Mouse (Mus musculus) neural tube, embryonic 14.5 days (tissue): ENCODE results near the gene Pitpnm1. TPM values are rescaled to one million over a fixed set of nuclear protein-coding genes. Genes with fewer than 3 reads are reported as not detected.

Experiments
- ATAC-seq: fragments of 200-750 bp; cut with Nextera tagmentation; 2 replicates; pipeline ENCODE4 v1.8.0; 2017; ENCODE audit warnings: low read depth, mild to moderate bottlenecking, moderate TSS enrichment, moderate library complexity
- H3K27ac ChIP-seq: fragments of 300-500 bp; sonication (generic); 2 replicates; pipeline ENCODE4 v1.5.1; 2014; ENCODE audit warnings: low read depth, mild to moderate bottlenecking, control low read depth, low read length, moderate library complexity, mixed read lengths
- H3K27me3 ChIP-seq: fragments of 300-500 bp; sonication (generic); 2 replicates; pipeline ENCODE4 v1.6.1; 2014; ENCODE audit warnings: low read length; ENCODE audit not compliant: control insufficient read depth, insufficient read depth
- H3K36me3 ChIP-seq: fragments of 300-500 bp; sonication (generic); 2 replicates; pipeline ENCODE4 v1.6.1; 2014; ENCODE audit warnings: low read length, mixed read lengths; ENCODE audit not compliant: control insufficient read depth, insufficient read depth
- H3K4me1 ChIP-seq: fragments of 300-500 bp; sonication (generic); 2 replicates; pipeline ENCODE4 v1.6.1; 2014; ENCODE audit warnings: low read length; ENCODE audit not compliant: control insufficient read depth, insufficient read depth
- H3K4me2 ChIP-seq: fragments of 300-500 bp; sonication (generic); 2 replicates; pipeline ENCODE4 v1.6.1; 2014; ENCODE audit warnings: mild to moderate bottlenecking, low read depth, low read length, control low read depth
- H3K4me3 ChIP-seq: fragments of 300-500 bp; sonication (generic); 2 replicates; pipeline ENCODE4 v1.5.1; 2014; ENCODE audit warnings: low read depth, low read length, control low read depth, mixed read lengths
- H3K9ac ChIP-seq: fragments of 300-500 bp; sonication (generic); replicated peaks from 2 replicates; pipeline ENCODE4 v1.6.1; 2014; ENCODE audit warnings: low read depth, mild to moderate bottlenecking, control low read depth, low read length, mixed read lengths
- H3K9me3 ChIP-seq: fragments of 300-500 bp; sonication (generic); 2 replicates; pipeline ENCODE4 v1.6.1; 2016; ENCODE audit warnings: low read length; ENCODE audit not compliant: control insufficient read depth
- whole genome bisulfite sequencing: fragments of 180-500 bp; shearing (Covaris S2); extraction: QIAGEN DNeasy Blood & Tissue Kit; methylation state at CpG from one replicate; pipeline ENCODE4 v1.1.7; 2014; 5-methylcytosine and 5-hydroxymethylcytosine counted together
- polyA plus RNA-seq: library from polyadenylated mRNA; unstranded; fragments of >200 nt; fragmentation: Nextera tagmentation; extraction: Ambion mirVana; gene quantifications from 2 replicates; pipeline ENCODE4 v1.2.1, GENCODE M21; 2014

Gene Pitpnm1
- polyA plus RNA-seq, 1 experiment from 2014 or later = 76.5 TPM

- Histone ChIP-seq H3K9ac (no peak overlapping the region), H3K4me1 (no peaks in the 10 kb centered on the region), H3K27me3 (no peaks in the 10 kb centered on the region), H3K4me2 (no peak overlapping the region), H3K27ac (no peak overlapping the region), H3K9me3 (no peaks in the 10 kb centered on the region), H3K36me3 (peaks cover 49% of the 10 kb centered on the region), H3K4me3 (no peak overlapping the region)
- WGBS = 67% methylated on average over 6 of the region's 6 CpGs
- ATAC-seq = no peak
These were observed 55.6 kb downstream of the Pitpnm1 start for GRCm38 (mm10) chr19:4155223-4156072.

GRCm38 (mm10) chr19:4156073-4156579 lies 56.3 kb downstream of the Pitpnm1 start:
- H3K9ac ChIP-seq = no peak overlapping the region
- no peak overlapping the region for H3K4me3 ChIP-seq
- no peaks in the 10 kb centered on the region for H3K4me1 ChIP-seq
- peaks cover 45% of the 10 kb centered on the region for H3K36me3 ChIP-seq
- no peak for ATAC-seq
- WGBS = 64% methylated on average over 20 of the region's 20 CpGs
- no peak overlapping the region for H3K4me2 ChIP-seq
- H3K9me3 ChIP-seq = no peaks in the 10 kb centered on the region
- no peaks in the 10 kb centered on the region for H3K27me3 ChIP-seq
- H3K27ac ChIP-seq = no peak overlapping the region

DNA sequence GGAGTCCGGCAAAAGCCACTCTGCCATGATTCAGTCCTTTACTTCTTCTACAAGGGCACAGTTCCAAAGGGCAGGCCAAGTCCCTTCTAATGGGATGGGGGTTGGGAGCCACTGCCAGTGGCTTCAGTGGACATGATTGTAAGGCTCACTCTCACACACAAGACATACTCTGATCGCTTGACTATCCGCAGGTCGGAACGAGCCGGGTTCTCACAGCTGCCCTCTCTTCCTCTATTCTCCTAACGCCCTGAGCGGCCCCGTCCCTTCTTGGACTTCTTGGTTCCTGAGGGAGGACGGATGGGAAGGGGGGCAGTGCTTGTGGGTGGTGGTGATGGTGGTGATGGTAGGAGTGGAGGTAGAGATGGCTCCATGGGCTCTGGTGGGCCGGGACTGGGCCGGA lies 57.0 kb downstream of the Pitpnm1 start:
- no peak overlapping the region for H3K4me3 ChIP-seq
- ATAC-seq = no peak
- no peaks in the 10 kb centered on the region for H3K9me3 ChIP-seq
- WGBS = 91% methylated on average over 12 of the region's 12 CpGs
- H3K27ac ChIP-seq = no peak overlapping the region
- H3K36me3 ChIP-seq = peaks cover 45% of the 10 kb centered on the region
- no peak overlapping the region for H3K4me2 ChIP-seq
- H3K9ac ChIP-seq = no peak overlapping the region
- H3K4me1 ChIP-seq = no peaks in the 10 kb centered on the region
- H3K27me3 ChIP-seq = no peaks in the 10 kb centered on the region

DNA sequence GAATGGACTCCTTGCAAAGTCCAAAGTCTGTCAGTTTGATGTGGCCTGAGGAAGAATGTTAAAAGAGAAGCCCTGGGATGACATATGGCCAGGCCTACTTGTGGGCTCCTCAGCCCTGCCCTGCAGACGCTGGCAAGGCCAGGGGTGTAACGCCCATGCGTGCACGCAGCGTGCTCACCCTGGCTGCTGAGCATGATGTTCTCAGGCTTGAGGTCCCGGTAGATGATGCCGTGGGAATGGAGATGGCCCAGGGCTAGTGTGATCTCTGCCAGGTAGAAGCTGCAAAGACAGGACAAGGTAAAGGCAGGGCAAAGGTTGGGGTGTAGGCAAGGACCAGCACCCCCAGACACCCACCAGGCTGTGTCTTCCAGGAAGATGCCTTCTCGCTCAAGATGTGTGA lies 59.3 kb downstream of the Pitpnm1 start:
- H3K4me3 ChIP-seq = no peak overlapping the region
- no peak overlapping the region for H3K4me2 ChIP-seq
- no peaks in the 10 kb centered on the region for H3K27me3 ChIP-seq
- no peak overlapping the region for H3K27ac ChIP-seq
- 94% methylated on average over 8 of the region's 8 CpGs for WGBS
- no peak for ATAC-seq
- peaks cover 10% of the 10 kb centered on the region for H3K4me1 ChIP-seq
- H3K36me3 ChIP-seq = peaks cover 45% of the 10 kb centered on the region
- H3K9ac ChIP-seq = no peak overlapping the region
- H3K9me3 ChIP-seq = no peaks in the 10 kb centered on the region

DNA sequence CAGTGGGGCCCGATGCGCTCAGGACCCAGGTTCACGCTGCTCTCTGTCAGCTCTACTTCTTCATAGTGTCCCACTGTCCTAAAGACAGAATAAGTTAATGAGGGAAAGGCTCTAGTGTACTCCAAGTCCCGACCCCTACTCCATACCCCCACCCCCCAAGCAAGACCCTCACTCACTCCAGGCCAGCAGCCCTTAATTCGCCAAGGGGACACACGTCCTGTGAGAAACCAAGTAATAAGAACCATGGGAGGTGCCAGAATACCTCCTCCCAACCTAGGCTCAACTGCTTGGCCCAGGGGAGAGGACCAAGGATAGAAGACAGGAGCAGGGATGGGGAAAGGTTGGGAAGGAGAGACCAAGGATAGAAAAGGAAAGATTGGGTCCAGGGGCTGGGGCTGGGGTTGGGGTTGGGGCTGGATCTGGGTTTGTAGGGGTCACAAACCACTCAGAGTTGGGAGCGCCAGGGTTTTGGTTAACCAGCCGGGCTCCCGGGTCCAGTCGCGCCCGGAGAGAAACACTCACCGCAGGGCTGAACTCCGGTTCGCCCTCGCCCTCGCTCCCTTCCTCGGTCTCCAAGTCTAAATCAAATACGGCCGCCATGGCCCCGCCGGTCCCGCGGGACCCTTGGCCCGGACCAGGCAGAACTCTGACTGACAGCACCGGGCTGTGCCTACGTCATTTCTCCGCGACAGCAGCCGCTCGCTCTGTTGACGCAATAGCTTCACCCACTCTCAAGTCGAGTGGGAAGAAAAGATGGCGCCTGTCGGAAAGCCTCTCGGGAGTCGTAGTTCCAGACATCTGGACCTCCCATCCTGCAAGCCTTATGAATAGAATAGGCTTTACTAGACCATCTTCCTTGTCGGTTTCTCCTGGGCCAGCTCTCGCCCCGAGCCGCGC lies 63.1 kb downstream of the Pitpnm1 start, which contains the start of gene Rps6kb2:
Gene Rps6kb2 (minus strand): TSS at position 709 of the 897 bp plus-strand sequence.
- WGBS = 7% methylated on average over 41 of the region's 42 CpGs
- no peaks in the 10 kb centered on the region for H3K27me3 ChIP-seq
- H3K4me1 ChIP-seq = peaks cover 10% of the 10 kb centered on the region
- no peaks in the 10 kb centered on the region for H3K9me3 ChIP-seq
- H3K36me3 ChIP-seq = peaks cover 24% of the 10 kb centered on the region
- peak within 1 kb of the TSS; percentile 56 for H3K4me3 ChIP-seq
- peak within 1 kb of the TSS; percentile 90 for H3K27ac ChIP-seq
- H3K4me2 ChIP-seq = peak within 1 kb of the TSS; percentile 63
- peak; percentile 87 for ATAC-seq
- peak within 1 kb of the TSS; percentile 54 for H3K9ac ChIP-seq

DNA sequence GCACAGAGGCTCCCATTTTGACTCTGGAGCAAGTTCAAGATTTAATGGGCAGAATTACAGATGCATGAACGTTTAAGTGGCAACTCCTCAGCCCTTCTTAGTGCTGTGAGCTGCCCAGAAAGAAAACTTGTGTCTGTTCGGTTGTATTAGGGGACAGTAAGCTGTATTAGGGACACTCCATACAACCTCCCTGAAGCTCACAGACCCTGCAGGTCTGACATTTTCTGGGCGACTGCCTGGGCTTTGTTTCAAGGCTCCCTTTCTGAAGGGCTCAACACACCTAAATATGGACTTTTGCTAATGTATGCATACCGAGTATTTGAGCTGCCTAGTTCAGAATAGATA lies 63.7 kb downstream of the Pitpnm1 start:
- ATAC-seq = peak; percentile 8; the same call in 1 of the 2 replicates
- no peaks in the 10 kb centered on the region for H3K27me3 ChIP-seq

More for the DNA sequence above, 63.7 kb downstream of the Pitpnm1 start:
- Histone ChIP-seq H3K9ac (peak overlapping the region; percentile 54; the same call in 1 of the 2 replicates), H3K4me1 (peaks cover 10% of the 10 kb centered on the region), H3K36me3 (peaks cover 18% of the 10 kb centered on the region), H3K4me3 (peak overlapping the region; percentile 56), H3K27ac (peak overlapping the region; percentile 90), H3K9me3 (no peaks in the 10 kb centered on the region), H3K4me2 (peak overlapping the region; percentile 63)
- 35% methylated on average over 4 of the region's 4 CpGs for WGBS

Other genes starting within 250 kb of the Pitpnm1 start
- gene Chka, start 248.2 kb upstream of the Pitpnm1 start, polyA plus RNA-seq = 61.2 and 71.1 TPM in 2 replicates
- 8.6 and 16.7 TPM in 2 replicates for gene Tcirg1, start 192.9 kb upstream of the Pitpnm1 start, polyA plus RNA-seq
- gene Ndufs8, start 187.2 kb upstream of the Pitpnm1 start, polyA plus RNA-seq = 316 and 358 TPM in 2 replicates
- gene Aldh3b1, start 170.2 kb upstream of the Pitpnm1 start, polyA plus RNA-seq = 2.1 and 3.1 TPM in 2 replicates
- gene Unc93b1, start 164.8 kb upstream of the Pitpnm1 start, polyA plus RNA-seq = 4.6 and 8.9 TPM in 2 replicates
- gene Aldh3b3, start 141.4 kb upstream of the Pitpnm1 start, polyA plus RNA-seq = not detected in 2 replicates
- gene Aldh3b2, start 127.7 kb upstream of the Pitpnm1 start, polyA plus RNA-seq = 0.15 and 0.40 TPM in 2 replicates
- gene Acy3, start 113.4 kb upstream of the Pitpnm1 start, polyA plus RNA-seq = 1.6 and 3.0 TPM in 2 replicates
- not detected in 2 replicates for gene Tbx10, start 107.2 kb upstream of the Pitpnm1 start, polyA plus RNA-seq
- gene Nudt8, start 99.4 kb upstream of the Pitpnm1 start, polyA plus RNA-seq = 29.4 and 33.7 TPM in 2 replicates
- gene Gm49405, start 99.4 kb upstream of the Pitpnm1 start, polyA plus RNA-seq = 3.8 and 4.9 TPM in 2 replicates
- 6.2 and 6.5 TPM in 2 replicates for gene Doc2g, start 96.7 kb upstream of the Pitpnm1 start, polyA plus RNA-seq
- 241 and 262 TPM in 2 replicates for gene Ndufv1, start 87.2 kb upstream of the Pitpnm1 start, polyA plus RNA-seq
- gene Gstp1, start 62.0 kb upstream of the Pitpnm1 start, polyA plus RNA-seq = 437 and 484 TPM in 2 replicates
- 2.4 TPM in 1 of 2 replicates, not detected in the other for gene Gstp2, start 54.0 kb upstream of the Pitpnm1 start, polyA plus RNA-seq
- gene Gstp3, start 40.4 kb upstream of the Pitpnm1 start, polyA plus RNA-seq = not detected in 2 replicates
- not detected in 2 replicates for gene Cabp2, start 18.4 kb upstream of the Pitpnm1 start, polyA plus RNA-seq
- 78.3 and 81.1 TPM in 2 replicates for gene Cdk2ap2, start 2.8 kb upstream of the Pitpnm1 start, polyA plus RNA-seq
- 98.8 and 110 TPM in 2 replicates for gene Aip, start 25.9 kb downstream of the Pitpnm1 start, polyA plus RNA-seq
- not detected in 2 replicates for gene Gpr152, start 39.8 kb downstream of the Pitpnm1 start, polyA plus RNA-seq
- 0.13 and 0.31 TPM in 2 replicates for gene Cabp4, start 44.0 kb downstream of the Pitpnm1 start, polyA plus RNA-seq
- 86.9 and 105 TPM in 2 replicates for gene Coro1b, start 48.6 kb downstream of the Pitpnm1 start, polyA plus RNA-seq
- 0.51 and 1.0 TPM in 2 replicates for gene Ptprcap, start 53.6 kb downstream of the Pitpnm1 start, polyA plus RNA-seq
- gene Rps6kb2, start 63.4 kb downstream of the Pitpnm1 start, polyA plus RNA-seq = 40.9 and 45.1 TPM in 2 replicates
- gene Carns1, start 75.5 kb downstream of the Pitpnm1 start, polyA plus RNA-seq = 3.0 and 6.1 TPM in 2 replicates
- gene Tbc1d10c, start 91.3 kb downstream of the Pitpnm1 start, polyA plus RNA-seq = 0.79 and 1.1 TPM in 2 replicates
- gene Ppp1ca, start 92.1 kb downstream of the Pitpnm1 start, polyA plus RNA-seq = 574 and 606 TPM in 2 replicates
- 23.0 and 23.7 TPM in 2 replicates for gene Rad9a, start 101.7 kb downstream of the Pitpnm1 start, polyA plus RNA-seq
- gene Clcf1, start 114.2 kb downstream of the Pitpnm1 start, polyA plus RNA-seq = 0.78 and 1.5 TPM in 2 replicates
- gene AC109138.7, start 114.4 kb downstream of the Pitpnm1 start, polyA plus RNA-seq = not detected in 2 replicates
- gene Pold4, start 131.9 kb downstream of the Pitpnm1 start, polyA plus RNA-seq = 21.1 and 22.6 TPM in 2 replicates
- gene Ssh3, start 169.2 kb downstream of the Pitpnm1 start, polyA plus RNA-seq = 12.2 and 14.0 TPM in 2 replicates
- 50.7 and 62.9 TPM in 2 replicates for gene Ankrd13d, start 183.1 kb downstream of the Pitpnm1 start, polyA plus RNA-seq
- gene Grk2, start 206.2 kb downstream of the Pitpnm1 start, polyA plus RNA-seq = 33.0 and 34.3 TPM in 2 replicates